Mouse (Mus musculus) naive thymus-derived CD4-positive, alpha-beta T cell, adult 5 months (primary cell): ENCODE measurements around the gene Abcc8. TPM values are rescaled to one million over a fixed set of nuclear protein-coding genes. Genes with fewer than 3 reads are reported as not detected.

ENCODE experiments used
- polyA plus RNA-seq: library from polyadenylated mRNA; unstranded; fragments of 100-300 nt; shearing (Covaris generic); gene quantifications from one replicate; pipeline ENCODE4 v1.2.1, GENCODE M21; 2017

The Abcc8 gene
- polyA plus RNA-seq, result not detected

DNA sequence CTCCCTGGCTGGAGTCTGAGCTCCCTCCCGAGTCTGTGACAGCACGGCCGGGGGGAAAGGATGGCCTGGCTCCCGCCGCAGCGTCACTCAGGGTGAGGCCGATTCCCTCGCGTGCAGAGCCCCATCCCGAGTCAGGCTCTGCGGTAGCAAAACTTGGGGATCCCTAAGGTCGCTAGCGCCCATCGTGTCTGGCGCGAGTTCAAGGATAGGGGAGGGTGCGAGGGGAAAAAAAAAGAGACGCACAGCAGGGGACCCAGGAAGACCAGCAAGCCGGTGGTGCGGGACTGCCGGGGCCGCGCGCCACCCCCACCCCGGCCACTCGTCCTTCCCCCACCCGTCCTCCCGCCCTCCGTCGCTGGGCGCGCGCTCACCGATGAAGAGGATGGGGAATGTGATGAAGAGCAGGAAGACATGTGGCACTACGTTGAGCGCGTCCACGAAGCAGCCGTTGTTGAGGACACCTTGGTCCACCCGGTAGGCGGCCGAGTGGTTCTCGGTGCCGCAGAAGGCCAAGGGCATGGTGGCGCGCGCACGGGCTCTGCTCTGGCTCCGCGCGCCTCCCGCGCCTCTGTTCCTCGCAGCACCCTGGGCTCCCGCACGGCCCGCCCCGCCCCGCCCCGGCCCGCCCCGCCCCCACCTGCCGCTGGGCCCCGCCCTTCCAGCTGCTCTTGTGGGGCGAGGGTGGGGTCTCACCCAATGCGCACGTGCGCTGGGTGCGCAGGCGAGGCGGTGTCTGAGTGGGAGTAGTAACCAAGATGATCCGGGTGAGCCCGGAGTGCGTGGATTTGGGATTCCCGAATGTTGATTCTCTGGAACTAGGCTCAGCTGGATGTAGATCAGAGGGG is at the start of gene Abcc8:
TSS of gene Abcc8 (minus strand) at position 603 of the 845 bp plus-strand sequence.

DNA sequence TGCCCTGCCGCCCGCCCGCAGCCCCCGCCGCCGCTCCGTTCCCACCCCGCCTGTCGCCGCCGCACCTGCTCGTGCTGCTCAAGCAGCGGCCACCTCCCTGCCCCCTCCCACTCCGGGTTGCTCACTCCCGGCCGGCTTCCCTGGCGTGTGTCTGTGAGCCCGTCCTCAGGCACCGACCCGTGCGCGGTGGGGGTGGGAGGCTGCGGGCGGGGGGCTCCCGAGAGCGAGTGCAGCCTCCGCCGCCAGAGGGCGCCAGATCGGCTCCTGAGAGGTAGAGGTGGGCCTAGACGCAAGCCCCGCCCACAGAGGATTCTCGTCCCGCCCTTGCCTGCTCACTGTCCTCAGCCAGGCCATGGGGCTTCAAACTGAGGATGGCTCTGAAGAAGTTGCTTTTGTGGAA is 79.3 kb downstream of the Abcc8 start, which contains the start of gene Kcnj11:
TSS of gene Kcnj11 (minus strand) at position 202 of the 400 bp plus-strand sequence.

Other genes with a start within 250 kb of the Abcc8 start
- gene Abcc6, start 149.7 kb downstream of the Abcc8 start, polyA plus RNA-seq, result not detected
- gene Nomo1, start 146.3 kb downstream of the Abcc8 start, polyA plus RNA-seq, result 32.6 TPM
- gene Kcnj11, start 79.3 kb downstream of the Abcc8 start, polyA plus RNA-seq, result not detected
- not detected for gene Ush1c, start 58.5 kb upstream of the Abcc8 start, polyA plus RNA-seq
- gene Otog, start 61.0 kb upstream of the Abcc8 start, polyA plus RNA-seq, result not detected
- not detected for gene Myod1, start 196.4 kb upstream of the Abcc8 start, polyA plus RNA-seq
- 0.91 TPM for gene Kcnc1, start 216.5 kb upstream of the Abcc8 start, polyA plus RNA-seq